Mouse (Mus musculus) heart, adult 2 months (tissue): ENCODE measurements around the gene Carm1. TPM values are rescaled to one million over a fixed set of nuclear protein-coding genes. Genes with fewer than 3 reads are reported as not detected.

ENCODE experiments used
- DNase-seq, 2 experiments: peaks; one replicate each; pipeline ENCODE4 v3.0.0; 2021
- H3K27ac ChIP-seq: fragments of 200-600 bp; 2 replicates; pipeline ENCODE4 v1.8.1; 2022
- H3K27me3 ChIP-seq: fragments of 200-500 bp; 2 replicates; pipeline ENCODE4 v1.6.1; 2012; ENCODE audit warnings: mild to moderate bottlenecking, low read length, inconsistent platforms, mixed read lengths; ENCODE audit not compliant: control insufficient read depth, insufficient read depth
- H3K36me3 ChIP-seq: fragments of 200-500 bp; 2 replicates; pipeline ENCODE4 v1.6.1; 2012; ENCODE audit warnings: low read length, inconsistent platforms; ENCODE audit not compliant: control insufficient read depth, insufficient read depth
- H3K4me1 ChIP-seq: fragments of 200-500 bp; 2 replicates; pipeline ENCODE4 v1.6.1; 2011; ENCODE audit warnings: low read length; ENCODE audit not compliant: control insufficient read depth, insufficient read depth
- H3K4me3 ChIP-seq: fragments of 200-600 bp; 2 replicates; pipeline ENCODE4 v1.8.1; 2022
- H3K79me2 ChIP-seq: fragments of 200-500 bp; replicated peaks from 2 replicates; pipeline ENCODE4 v1.6.1; 2012; ENCODE audit warnings: mild to moderate bottlenecking, inconsistent platforms, low read length, moderate library complexity, mixed read lengths; ENCODE audit not compliant: control insufficient read depth, insufficient read depth
- H3K9ac ChIP-seq: fragments of 200-500 bp; 2 replicates; pipeline ENCODE4 v1.6.1; 2012; ENCODE audit warnings: low read depth, mild to moderate bottlenecking, control low read depth, inconsistent platforms, low read length, mixed read lengths
- CTCF ChIP-seq: fragments of 200-600 bp; IDR thresholded peaks from 2 replicates; pipeline ENCODE4 v1.8.1; 2022; ENCODE audit warnings: antibody characterized with exemption, mild to moderate bottlenecking, moderate library complexity
- EP300 ChIP-seq: fragments of 200-500 bp; IDR thresholded peaks from 2 replicates; pipeline ENCODE4 v1.6.1; 2011; ENCODE audit warnings: low read depth, low read length, control low read depth; ENCODE audit not compliant: insufficient read depth
- POLR2A ChIP-seq: fragments of 200-500 bp; IDR thresholded peaks from 2 replicates; pipeline ENCODE4 v1.6.1; 2011; ENCODE audit warnings: mild to moderate bottlenecking, low read depth, low read length, control low read depth; ENCODE audit not compliant: insufficient read depth
- WGBS: fragments of 180-500 bp; shearing (Covaris S2); methylation state at CpG from one replicate; pipeline ENCODE4 v1.1.7; 2018; 5-methylcytosine and 5-hydroxymethylcytosine counted together
- intact Hi-C: fragments of 180-260 bp; cut with DNase I; formaldehyde crosslinking; loops from one replicate; pipeline ENCODE4 v1.15.1; 2025
- polyA plus RNA-seq: library from polyadenylated mRNA; depleted of rRNA; stranded (reverse); fragments of >200 nt; gene quantifications from 2 replicates; pipeline ENCODE4 v1.2.3, GENCODE M21; 2012
- total RNA-seq, 2 experiments: library from RNA; stranded (reverse); gene quantifications; 2 replicates each; pipeline ENCODE4 v1.2.3; 2021

The Carm1 gene
- total and polyA plus RNA-seq, 3 experiments: 61.5 to 77.6 (median 66.5) TPM

GRCm38 (mm10) chr9:21545351-21545915, 1.3 kb upstream of the Carm1 start:
- Histone ChIP-seq H3K36me3 (no peaks in the 10 kb centered on the region; the same call in 1 of the 2 replicates), H3K27me3 (no peaks in the 10 kb centered on the region), H3K9ac (0 out of 2 replicates have a peak overlapping the region, but pooled peaks have one; percentile 12), H3K27ac (peak overlapping the region; percentile 62; the same call in 1 of the 2 replicates), H3K79me2 (no peaks in the 10 kb centered on the region), H3K4me3 (peak overlapping the region; percentile 76), H3K4me1 (peaks cover 3% of the 10 kb centered on the region)
- TF ChIP-seq POLR2A: no peak
- no peak for TF ChIP-seq CTCF
- no peak for TF ChIP-seq EP300
- no peak for DNase-seq
- 41% methylated on average over 9 of the region's 9 CpGs for WGBS
- intact Hi-C loops: loop anchor here (2.0 kb wide), 1 partner anchor 33 kb away; no protein-coding TSS in a partner anchor

- no peaks in the 10 kb centered on the region for H3K27me3 ChIP-seq
- TF ChIP-seq CTCF (peak; percentile 20; the same call in 1 of the 2 replicates), POLR2A (peak; percentile 56; the same call in 1 of the 2 replicates), EP300 (no peak)
- H3K9ac ChIP-seq: peak overlapping the region; percentile 64
- WGBS: under 1% methylated on average over 67 of the region's 67 CpGs
- no peaks in the 10 kb centered on the region for H3K79me2 ChIP-seq
- H3K4me3 ChIP-seq: peak overlapping the region; percentile 76
- peaks cover 3% of the 10 kb centered on the region for H3K4me1 ChIP-seq
- H3K36me3 ChIP-seq: no peaks in the 10 kb centered on the region; the same call in 1 of the 2 replicates
- peak overlapping the region; percentile 62 for H3K27ac ChIP-seq
- intact Hi-C loops: loop anchor here (2.0 kb wide), 1 partner anchor 33 kb away; no protein-coding TSS in a partner anchor
- DNase-seq: peak; percentile 100
Measured at GRCm38 (mm10) chr9:21545916-21546788, 542 bp upstream of the Carm1 start.

- peak overlapping the region; percentile 96 for H3K9ac ChIP-seq
- DNase-seq: peak; percentile 59
- WGBS: 2% methylated on average over 57 of the region's 66 CpGs
- no peaks in the 10 kb centered on the region for H3K79me2 ChIP-seq
- intact Hi-C loops: loop anchor here (1.0 kb wide), 1 partner anchor 45 kb away; the partner anchor contains the start of genes Timm29 and Yipf2
- peak overlapping the region; percentile 94 for H3K27ac ChIP-seq
- H3K27me3 ChIP-seq: no peaks in the 10 kb centered on the region
- no peaks in the 10 kb centered on the region; the same call in 1 of the 2 replicates for H3K36me3 ChIP-seq
- peak overlapping the region; percentile 85 for H3K4me3 ChIP-seq
- TF ChIP-seq POLR2A: no peak
- no peak for TF ChIP-seq EP300
- TF ChIP-seq CTCF: no peak
- peaks cover 3% of the 10 kb centered on the region for H3K4me1 ChIP-seq
Measured at GRCm38 (mm10) chr9:21547075-21547941, 614 bp downstream of the Carm1 start.

DNA sequence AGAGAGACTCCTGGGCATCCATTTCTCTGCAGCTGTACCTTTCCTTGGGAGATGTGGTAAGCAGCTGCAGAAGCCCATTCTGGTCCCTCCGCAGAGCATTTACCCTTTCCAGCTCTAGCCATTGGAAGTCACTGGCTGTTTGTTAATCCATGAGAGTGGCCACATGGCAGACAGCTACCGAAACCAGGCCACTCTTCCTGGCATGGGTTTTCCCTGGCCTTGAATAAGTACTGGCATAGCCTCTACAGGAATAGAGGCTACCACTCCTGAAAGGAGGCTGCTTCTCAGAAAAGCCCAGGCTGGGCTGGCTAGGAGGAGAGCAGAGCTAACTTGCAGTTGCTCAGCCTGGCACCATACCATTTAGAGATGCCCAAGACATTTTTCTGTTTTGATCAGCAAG, 4.4 kb downstream of the Carm1 start:
- H3K79me2 ChIP-seq: no peaks in the 10 kb centered on the region
- TF ChIP-seq EP300: no peak
- no peak for TF ChIP-seq POLR2A
- TF ChIP-seq CTCF: no peak
- intact Hi-C loops: no loop called here
- H3K9ac ChIP-seq: no peak overlapping the region
- WGBS: 85% methylated on average over 2 of the region's 2 CpGs
- no peak overlapping the region for H3K27ac ChIP-seq
- no peaks in the 10 kb centered on the region for H3K27me3 ChIP-seq
- no peaks in the 10 kb centered on the region; the same call in 1 of the 2 replicates for H3K36me3 ChIP-seq
- no peak for DNase-seq
- peaks cover 8% of the 10 kb centered on the region for H3K4me1 ChIP-seq
- no peak overlapping the region for H3K4me3 ChIP-seq

DNA sequence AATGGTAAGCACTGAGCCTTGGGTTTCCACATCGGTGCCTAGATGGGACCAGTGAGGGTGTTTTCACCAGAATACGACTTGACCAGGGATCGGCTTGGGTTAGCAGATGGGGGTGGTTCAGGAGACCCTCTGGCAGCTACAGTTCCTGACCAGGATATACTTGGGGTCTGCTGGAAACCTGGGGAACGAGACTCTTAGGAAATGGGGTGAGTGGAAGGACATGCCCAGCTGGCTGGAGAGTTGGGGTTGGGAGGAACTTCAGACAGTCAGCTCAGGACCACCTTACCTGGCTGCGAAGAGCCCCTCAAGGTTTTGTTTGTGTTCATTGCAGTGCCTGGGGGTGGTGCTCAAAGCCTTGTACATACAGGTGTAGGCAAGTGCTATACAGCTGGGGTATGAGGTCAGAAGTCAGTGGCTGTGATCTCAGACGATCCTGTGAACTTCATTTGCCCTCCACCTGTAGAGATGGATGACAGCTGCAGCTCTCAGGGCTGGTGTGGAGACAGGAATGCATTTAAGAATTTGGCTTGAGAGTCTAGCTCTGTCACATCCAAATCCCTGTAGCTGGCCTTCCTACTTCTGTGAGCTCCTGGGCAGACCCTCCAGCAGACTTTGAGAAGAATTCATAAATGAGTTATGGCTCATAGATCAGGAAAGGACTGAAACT, 7.0 kb downstream of the Carm1 start:
- intact Hi-C loops: no loop called here
- TF ChIP-seq EP300 (no peak), POLR2A (no peak), CTCF (no peak)
- H3K4me3 ChIP-seq: no peak overlapping the region
- DNase-seq: no peak
- 83% methylated on average over 6 of the region's 6 CpGs for WGBS
- H3K36me3 ChIP-seq: no peaks in the 10 kb centered on the region
- no peak overlapping the region for H3K9ac ChIP-seq
- H3K79me2 ChIP-seq: no peaks in the 10 kb centered on the region
- peaks cover 12% of the 10 kb centered on the region for H3K4me1 ChIP-seq
- H3K27me3 ChIP-seq: no peaks in the 10 kb centered on the region
- H3K27ac ChIP-seq: no peak overlapping the region
